Comparison of ENCODE assay signal across 17 mouse cellular contexts in genomic region chr5:31001560-31001959, GRCm38 (mm10). TPM values are rescaled to one million over a fixed set of nuclear protein-coding genes. Genes with fewer than 3 reads are reported as not detected.
DNase-seq lines count a peak whose midpoint lies in the region; TF ChIP-seq lines count a peak whose summit lies in the region.
"Had no signal": no experiment of that assay in that cellular context is flagged by ENCODE, and none has a peak within 500 bp of the region (broad histone marks: within the 10 kb centered on the region; RNA-seq: fewer than 3 reads in every experiment).

No protein-coding gene starts in this region.

- H3K4me3 ChIP-seq in layer of hippocampus, adult 2 months: no peak overlapping the region
- H3K4me3 ChIP-seq: embryonic facial prominence, embryonic 12.5 days; forebrain, embryonic 10.5 days; limb, embryonic 13.5 days; lung, embryonic 15.5 days had no signal

- peak; percentile 52 for TF ChIP-seq CTCF in layer of hippocampus, adult 2 months (conservative IDR thresholded peaks at IDR 0.05)

- no peak overlapping the region for H3K27ac ChIP-seq in layer of hippocampus, adult 2 months
- H3K27ac ChIP-seq: embryonic facial prominence, embryonic 12.5 days; forebrain, embryonic 10.5 days; limb, embryonic 13.5 days; lung, embryonic 15.5 days had no signal

- no peak for DNase-seq in layer of hippocampus, adult 2 months (ENCODE audit: low spot score in 2 of 2)
- no peak for DNase-seq in layer of hippocampus, postnatal 36 days
- peak; percentile 36 for DNase-seq in 416B (ENCODE audit: low read depth)
- peak; percentile 23 to 24 for DNase-seq in B cell, adult 2 months
- DNase-seq in ZHBTc4 (ENCODE audit: low read depth, low spot score): peak; percentile 70
- DNase-seq in right cerebral cortex, postnatal 14 days: no peak
- no peak for DNase-seq in cerebellum, adult 9-10 months
- DNase-seq: adrenal gland, postnatal 25 days; heart, adult 18-20 months; heart, postnatal 14 days; thymus, adult 2 months had no signal

RNA-seq across cellular contexts. Expression of gene Tcf23, which starts 33.1 kb away (rescaled TPM):
- total RNA-seq in layer of hippocampus, adult 2 months (2021): under 1 TPM; 0.10 to 0.20 TPM
- under 1 TPM; 0.10 to 0.13 TPM for total RNA-seq in layer of hippocampus, postnatal 36 days (2021)
- total RNA-seq: megakaryocyte-erythroid progenitor cell, adult 5-6 weeks; neutrophil, adult 5-6 weeks had no signal

RNA-seq across cellular contexts. Expression of gene Preb, which starts 41.4 kb away (rescaled TPM):
- 100 to 1,000 TPM; 132 to 145 TPM for total RNA-seq in layer of hippocampus, adult 2 months (2021)
- total RNA-seq in layer of hippocampus, postnatal 36 days (2021): 100 to 1,000 TPM; 115 to 137 TPM

RNA-seq across cellular contexts. Expression of gene Atraid, which starts 46.6 kb away (rescaled TPM):
- 10 to 100 TPM; 73.4 to 78.8 TPM for total RNA-seq in layer of hippocampus, adult 2 months (2021)
- total RNA-seq in layer of hippocampus, postnatal 36 days (2021): 10 to 100 TPM; 73.7 to 77.5 TPM

RNA-seq across cellular contexts. Expression of gene Slc5a6, which starts 47.2 kb away (rescaled TPM):
- 10 to 100 TPM; 15.0 to 16.1 TPM for total RNA-seq in layer of hippocampus, adult 2 months (2021)
- 10 to 100 TPM; 13.7 to 14.2 TPM for total RNA-seq in layer of hippocampus, postnatal 36 days (2021)

RNA-seq across cellular contexts. Expression of gene Cad, which starts 53.0 kb away (rescaled TPM):
- 10 to 100 TPM; 17.1 to 21.6 TPM for total RNA-seq in layer of hippocampus, adult 2 months (2021)
- total RNA-seq in layer of hippocampus, postnatal 36 days (2021): 10 to 100 TPM; 22.3 to 25.5 TPM

Comparison
In these comparisons a context has a peak if more than half of its experiments do, and no peak if none do; other contexts are left out.
1. DNase-seq: peak in 416B (single experiment), B cell, adult 2 months (2 of 2) and ZHBTc4 (single experiment); none in layer of hippocampus, adult 2 months (0 of 2), layer of hippocampus, postnatal 36 days (0 of 2), right cerebral cortex, postnatal 14 days (single experiment) and cerebellum, adult 9-10 months (single experiment).